Mouse (Mus musculus) lung, adult 2 months (tissue): Measurements from ENCODE around the gene Arid1b.

Experiments used
- CTCF ChIP-seq: fragments of 200-500 bp; IDR thresholded peaks from 2 replicates; pipeline ENCODE4 v1.5.1; 2011; ENCODE audit warnings: mild to moderate bottlenecking, low read length, control low read depth; ENCODE audit not compliant: insufficient read depth
- POLR2A ChIP-seq: fragments of 200-500 bp; IDR thresholded peaks from 2 replicates; pipeline ENCODE4 v1.6.1; 2011; ENCODE audit warnings: low read depth, mild to moderate bottlenecking, control low read depth, low read length, borderline replicate concordance; ENCODE audit errors: extremely low read depth

- TF ChIP-seq CTCF (no peak), POLR2A (no peak)
These were observed 80.8 kb downstream of the Arid1b start for GRCm38 (mm10) chr17:5074752-5075506.
